Mouse (Mus musculus) heart, postnatal 10 days (tissue): Measurements from ENCODE around the gene Gm37240. TPM values are rescaled to one million over a fixed set of nuclear protein-coding genes. Genes with fewer than 3 reads are reported as not detected.

ENCODE experiments used
- DNase-seq, 2 experiments: peaks; one replicate each; pipeline ENCODE4 v3.0.0; 2021
- intact Hi-C: fragments of 180-260 bp; cut with DNase I; formaldehyde crosslinking; loops from one replicate; pipeline ENCODE4 v1.15.1; 2025
- total RNA-seq, 2 experiments: library from RNA; stranded (reverse); gene quantifications; 2 replicates each; pipeline ENCODE4 v1.2.3; 2021

Gm37240 gene
- total RNA-seq, 2 experiments from 2014 or later, result 21.2 to 37.3 TPM

DNA sequence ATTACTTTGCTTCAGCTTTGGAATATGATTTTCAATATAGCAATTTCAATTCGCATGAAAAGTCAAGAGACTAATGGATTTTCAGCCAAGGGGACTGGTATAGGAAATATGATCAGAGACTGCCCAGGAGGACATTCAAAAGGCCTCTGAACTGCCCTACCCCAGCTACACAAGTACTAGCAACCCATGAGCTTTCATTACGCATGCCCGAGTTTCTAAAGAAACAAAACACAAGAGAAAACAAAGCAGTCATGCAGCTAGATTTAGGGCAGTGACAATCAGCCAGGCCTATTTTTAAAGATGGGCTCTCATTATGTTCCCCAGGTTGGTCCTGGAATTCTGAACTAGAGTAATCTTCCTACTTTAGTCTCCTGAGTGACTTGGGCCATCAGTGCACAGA lies 354.9 kb downstream of the Gm37240 start:
- peak; percentile 36 to 51 for DNase-seq
- intact Hi-C loops, result no loop called here

DNA sequence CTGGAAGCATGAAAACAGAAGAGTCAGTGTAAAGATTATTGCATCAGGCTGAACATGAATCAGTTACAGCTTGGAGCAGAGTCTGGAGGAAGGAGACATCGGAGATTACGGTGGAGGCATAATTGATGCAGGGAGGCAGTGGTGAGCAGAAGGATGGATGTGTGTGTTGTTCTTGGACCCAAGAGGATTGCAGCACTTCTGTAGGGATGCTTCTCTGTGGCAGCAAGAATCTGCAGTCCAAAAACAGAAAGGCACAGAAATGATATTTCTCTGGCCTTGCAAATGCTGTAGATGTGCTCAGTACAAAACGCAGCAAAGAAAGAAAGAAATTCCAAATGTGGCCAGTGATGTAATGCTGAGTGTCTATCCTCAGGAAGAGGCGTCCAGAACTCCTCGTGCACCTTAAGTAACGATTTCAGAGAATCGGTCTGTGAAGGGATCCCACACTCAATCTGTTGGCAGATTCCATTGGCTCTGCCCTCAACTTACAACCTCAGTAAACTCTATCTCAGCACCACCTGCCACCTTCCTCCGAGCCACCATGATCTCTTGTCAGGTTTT lies 356.6 kb downstream of the Gm37240 start:
- intact Hi-C loops, result no loop called here
- DNase-seq, result no peak

DNA sequence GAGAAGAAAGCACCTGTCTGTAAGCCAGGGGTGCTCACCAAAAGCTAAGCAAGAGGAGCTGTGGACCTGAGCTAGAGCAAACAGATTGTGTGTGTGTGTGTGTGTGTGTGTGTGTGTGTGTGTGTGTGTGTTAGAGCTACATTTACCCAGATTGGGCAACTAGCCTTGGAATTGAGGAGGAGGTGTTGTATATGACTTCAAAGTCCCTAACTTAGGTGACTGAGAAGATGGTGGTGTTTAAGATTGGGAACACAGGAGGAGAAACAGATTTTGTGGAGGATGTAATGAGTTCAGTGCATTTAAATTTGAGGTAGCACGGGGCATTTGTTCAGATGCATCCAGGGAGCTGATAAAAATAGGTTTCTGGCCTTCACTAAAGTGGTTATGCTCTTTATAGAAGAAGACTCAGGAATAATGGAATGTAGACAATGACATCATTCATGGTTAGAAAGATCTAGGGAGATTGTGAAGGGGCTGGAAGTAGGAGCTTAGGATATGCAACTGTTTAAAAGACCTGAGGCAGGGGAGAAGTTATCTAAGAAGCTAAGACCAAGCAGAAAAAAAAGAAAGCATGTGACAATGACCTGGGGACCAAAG lies 365.9 kb downstream of the Gm37240 start:
- DNase-seq, result no peak
- intact Hi-C loops, result no loop called here

DNA sequence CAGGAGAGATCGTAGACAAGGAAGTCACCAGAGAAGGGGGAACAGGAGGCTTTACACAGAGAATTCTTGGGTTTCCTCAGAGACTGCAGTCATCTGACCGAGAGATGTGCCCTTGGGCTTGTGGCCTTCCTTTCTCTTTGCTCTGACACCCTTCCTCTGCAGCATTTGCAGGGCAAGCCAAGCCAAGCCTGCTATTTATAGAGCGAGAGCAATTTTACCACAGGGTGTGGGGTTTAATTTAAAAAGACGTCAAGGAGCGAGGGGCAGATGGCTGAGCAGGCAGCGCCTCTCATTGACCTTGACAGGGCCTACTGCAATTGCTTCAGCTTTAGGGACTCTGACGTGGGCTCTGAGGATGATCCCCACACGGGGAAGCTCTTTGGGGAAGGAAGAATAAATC lies 368.6 kb downstream of the Gm37240 start:
- peak; percentile 72 to 77 for DNase-seq
- intact Hi-C loops, result loop anchor here (1.0 to 5.0 kb wide), 5 partner anchors 33 to 591 kb away; no protein-coding TSS in a partner anchor

DNA sequence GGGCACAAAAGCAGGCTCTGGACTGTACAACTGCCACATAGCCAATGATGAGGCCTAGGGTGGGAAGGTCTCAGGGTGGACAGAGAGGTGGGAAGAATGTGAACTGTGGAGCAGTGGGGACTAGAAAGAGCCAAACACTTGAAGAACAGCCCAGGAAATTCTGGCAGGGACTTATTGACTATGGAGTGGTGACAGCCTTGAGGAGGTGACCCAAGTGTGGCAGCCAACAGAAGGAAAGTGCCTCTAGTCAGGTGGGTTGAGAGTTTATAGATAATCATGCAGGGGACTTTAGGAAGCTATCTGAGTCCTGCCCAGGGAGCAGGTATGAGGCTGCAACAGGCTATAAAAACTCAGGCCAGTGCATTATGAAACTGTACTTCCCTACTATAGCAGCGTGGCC lies 369.2 kb downstream of the Gm37240 start:
- peak; percentile 89 to 91 for DNase-seq
- intact Hi-C loops, result loop anchor here (1.0 to 5.0 kb wide), 5 partner anchors 33 to 591 kb away; no protein-coding TSS in a partner anchor

DNA sequence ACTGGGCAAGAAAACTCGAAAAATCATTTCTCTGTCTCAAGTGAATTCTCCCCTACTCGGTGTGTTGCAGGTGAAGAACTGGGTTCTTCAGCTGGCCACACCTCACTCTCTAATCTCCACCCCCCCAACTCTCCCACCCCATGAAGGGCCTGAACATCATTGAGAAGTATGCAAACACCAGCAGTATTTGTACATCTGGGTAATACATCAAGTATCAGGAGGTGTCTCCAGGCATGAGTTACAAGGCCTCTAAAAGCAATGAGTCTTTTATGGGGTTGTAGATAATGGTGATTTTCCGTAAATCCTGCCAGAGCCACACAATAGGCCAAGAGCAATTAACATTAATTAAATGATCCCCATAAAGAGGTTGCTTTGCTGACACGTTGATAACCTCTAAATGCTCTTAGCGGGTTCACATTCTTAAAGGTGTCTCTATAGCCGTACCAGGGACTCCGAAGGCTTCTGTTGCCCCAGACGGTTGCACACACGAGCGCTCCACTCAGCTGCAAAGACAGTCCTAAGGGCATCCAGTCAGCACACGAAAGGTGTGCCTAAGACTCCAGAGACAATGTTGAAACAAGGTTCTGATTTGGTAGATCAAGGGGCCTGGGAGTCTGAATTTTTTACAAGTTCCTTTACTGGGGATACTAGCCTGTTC lies 370.4 kb downstream of the Gm37240 start:
- intact Hi-C loops, result loop anchor here (5.0 kb wide), 2 partner anchors 150 to 590 kb away; no protein-coding TSS in a partner anchor
- DNase-seq, result no peak

DNA sequence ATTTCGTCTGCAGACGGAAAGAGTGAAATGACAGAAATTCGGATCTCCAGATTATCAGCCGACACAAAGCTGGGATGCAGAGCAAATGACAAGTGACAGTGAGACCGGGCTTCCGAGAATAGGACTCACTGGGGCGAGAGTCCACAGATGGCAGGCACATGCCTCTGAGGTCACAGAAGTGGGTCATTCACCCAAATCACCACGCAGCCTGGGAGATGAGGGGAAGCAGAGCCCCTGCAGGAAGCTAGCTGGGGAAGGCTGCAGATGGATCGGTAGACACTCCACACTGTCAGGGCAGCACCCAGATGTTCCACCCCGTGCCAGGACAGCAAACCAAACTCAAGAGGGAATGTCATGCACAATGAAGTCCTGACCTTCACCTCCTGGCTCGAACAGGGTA lies 372.6 kb downstream of the Gm37240 start:
- intact Hi-C loops, result loop anchor here (5.0 kb wide), 2 partner anchors 147 to 587 kb away; no protein-coding TSS in a partner anchor
- DNase-seq, result peak; percentile 23 to 43

DNA sequence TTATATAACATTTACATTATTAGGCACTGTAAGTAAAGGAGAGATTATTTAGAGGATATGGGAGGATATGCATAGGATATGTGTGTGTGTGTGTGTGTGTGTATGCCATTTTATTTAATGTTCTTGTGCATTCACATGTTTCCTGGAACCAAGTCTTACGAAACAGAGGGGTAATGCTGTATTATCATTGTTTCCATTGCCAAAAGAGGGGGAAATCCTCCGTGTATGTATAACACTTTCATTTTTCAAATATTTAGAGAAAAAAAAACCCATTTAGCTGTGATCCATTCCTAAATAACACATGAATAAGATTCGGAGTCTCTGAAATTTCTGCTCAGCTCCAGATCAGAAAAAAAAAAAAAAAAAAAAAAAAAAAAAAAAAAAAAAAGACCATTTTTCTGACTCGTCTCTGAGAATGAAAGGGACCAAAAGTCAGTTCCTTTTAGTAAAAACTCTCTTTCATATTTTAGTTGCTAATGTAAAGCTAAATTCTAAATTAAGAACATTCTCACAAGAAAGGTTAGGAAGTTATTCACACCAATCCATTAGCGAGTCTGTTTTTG lies 378.5 kb downstream of the Gm37240 start:
- intact Hi-C loops, result no loop called here
- DNase-seq, result no peak

DNA sequence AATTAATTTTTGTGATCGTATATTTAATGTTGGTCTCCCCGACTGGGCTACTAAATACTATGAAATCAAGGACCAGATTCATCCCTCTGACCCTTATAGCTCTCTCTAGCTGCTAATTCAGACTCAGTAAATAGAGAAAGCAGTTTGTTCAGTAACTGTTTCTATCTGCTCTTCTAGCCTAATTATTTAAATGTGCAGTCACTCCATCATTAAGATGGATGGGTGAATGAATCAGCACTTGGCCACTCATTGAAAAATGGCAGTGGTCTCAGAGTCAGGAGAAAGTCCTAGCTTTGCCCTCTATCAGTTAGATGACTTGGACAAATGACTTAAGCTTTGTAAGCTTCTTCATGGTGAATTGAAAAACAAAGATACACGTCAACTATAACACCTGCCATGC lies 387.2 kb downstream of the Gm37240 start:
- DNase-seq, result no peak
- intact Hi-C loops, result no loop called here

DNA sequence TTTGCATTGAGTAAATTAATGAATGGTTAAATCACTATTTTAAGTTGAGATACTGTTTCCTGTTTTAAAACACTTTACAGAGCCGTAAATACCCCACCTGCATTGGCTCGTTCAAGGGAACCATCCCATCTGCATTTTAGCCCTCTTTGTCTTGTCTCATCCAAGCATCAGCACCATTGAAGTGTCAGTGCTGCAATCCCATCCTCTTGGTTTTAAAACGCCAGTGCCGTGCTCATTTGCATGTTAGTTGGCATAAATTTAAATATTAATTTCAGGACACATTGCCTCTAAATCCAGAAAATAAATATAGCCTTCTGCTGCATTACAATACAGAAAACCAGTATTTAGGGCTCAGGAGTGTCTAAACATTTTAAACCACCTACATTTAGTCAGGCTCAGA lies 391.2 kb downstream of the Gm37240 start:
- intact Hi-C loops, result no loop called here
- DNase-seq, result no peak

DNA sequence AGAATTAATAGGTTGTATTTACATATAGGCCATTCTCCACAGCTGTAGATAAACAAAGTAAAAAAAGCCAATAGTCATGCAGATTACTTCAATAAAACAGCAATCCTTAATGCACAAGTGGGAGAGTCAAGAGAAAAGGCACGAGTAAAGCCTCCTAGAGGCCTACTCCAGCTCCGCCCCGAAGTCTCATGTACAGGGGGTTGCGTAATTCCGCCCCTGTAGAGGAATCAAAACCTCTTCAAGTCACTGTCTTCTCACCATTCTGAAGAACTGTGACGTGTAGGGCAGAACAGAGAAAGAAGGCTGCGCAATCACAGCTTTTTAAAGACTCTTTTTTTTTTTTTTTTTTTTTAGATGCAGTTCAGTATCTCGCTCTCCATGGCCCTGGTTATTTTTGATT lies 393.5 kb downstream of the Gm37240 start:
- intact Hi-C loops, result no loop called here

DNA sequence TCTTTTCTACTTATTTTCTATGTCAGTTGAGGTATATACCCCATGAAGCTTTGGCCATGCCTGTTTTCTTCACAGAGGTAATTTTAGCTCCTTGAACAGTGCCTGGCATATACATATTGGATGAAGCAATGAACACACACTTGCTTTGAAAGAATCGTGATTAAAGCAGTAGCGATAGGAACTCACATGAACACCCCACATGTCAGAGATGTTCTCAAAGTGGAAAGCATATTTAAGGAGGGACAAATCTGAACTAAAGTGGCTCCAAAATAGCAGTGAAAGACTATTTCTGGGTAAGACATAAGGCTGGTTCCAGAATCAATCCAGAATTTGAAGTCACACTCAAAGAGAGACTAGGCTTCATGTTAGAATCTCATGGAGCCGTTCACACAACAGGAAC lies 397.1 kb downstream of the Gm37240 start:
- intact Hi-C loops, result no loop called here

More for the DNA sequence above, 393.5 kb downstream of the Gm37240 start:
- DNase-seq, result no peak

DNA sequence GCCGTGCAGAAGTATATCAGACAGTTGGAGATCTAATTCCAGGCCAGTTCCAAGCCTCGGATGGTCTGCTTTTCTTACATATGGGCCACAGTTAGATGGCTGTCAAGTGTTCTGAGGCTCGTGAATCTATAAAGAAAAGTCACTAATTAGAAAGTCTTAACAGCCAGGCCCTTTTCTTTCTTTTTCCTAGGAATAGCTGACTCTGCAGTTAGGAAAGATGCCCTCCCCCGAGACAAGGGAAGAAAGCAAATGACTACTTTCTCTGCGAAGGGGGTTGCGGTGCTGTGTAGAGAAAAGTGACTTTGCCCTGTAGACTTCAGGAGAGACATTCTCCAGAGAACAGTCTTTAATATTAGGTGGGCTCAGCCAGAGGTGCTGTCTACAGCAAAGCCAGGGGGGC lies 399.9 kb downstream of the Gm37240 start:
- intact Hi-C loops, result no loop called here
- DNase-seq, result no peak

More for the DNA sequence above, 397.1 kb downstream of the Gm37240 start:
- no peak for DNase-seq

DNA sequence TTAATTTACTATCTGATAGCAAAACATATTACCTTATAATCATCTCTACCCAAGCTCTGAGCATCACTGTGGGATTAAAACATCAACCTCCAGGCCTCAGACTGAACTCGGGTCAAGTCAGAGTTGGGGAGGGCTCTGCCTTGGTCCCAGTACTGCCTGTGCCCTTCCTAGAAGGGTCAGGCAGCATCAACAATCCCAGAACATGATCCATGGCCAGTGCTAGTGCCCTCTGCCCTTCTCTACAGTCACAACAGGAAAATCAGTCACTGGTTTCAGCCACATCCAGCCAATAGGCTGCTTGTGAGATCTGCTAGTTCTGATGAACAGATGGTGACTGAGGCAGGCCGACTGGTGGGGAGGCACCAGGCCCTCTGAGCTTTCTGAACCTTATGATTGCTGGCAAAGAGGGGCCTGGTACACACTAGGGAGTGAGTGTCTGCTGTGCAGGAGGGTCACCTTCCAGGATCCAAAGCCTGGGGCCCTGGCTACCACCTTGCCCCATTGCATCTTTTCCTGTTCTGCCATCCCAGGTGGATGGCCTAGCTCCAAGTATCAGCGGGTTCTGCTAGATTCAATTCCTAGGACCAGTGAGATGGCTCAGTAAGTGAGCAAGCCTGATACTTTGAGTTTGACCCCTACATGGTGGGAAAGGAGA lies 401.7 kb downstream of the Gm37240 start:
- DNase-seq, result no peak
- intact Hi-C loops, result no loop called here

DNA sequence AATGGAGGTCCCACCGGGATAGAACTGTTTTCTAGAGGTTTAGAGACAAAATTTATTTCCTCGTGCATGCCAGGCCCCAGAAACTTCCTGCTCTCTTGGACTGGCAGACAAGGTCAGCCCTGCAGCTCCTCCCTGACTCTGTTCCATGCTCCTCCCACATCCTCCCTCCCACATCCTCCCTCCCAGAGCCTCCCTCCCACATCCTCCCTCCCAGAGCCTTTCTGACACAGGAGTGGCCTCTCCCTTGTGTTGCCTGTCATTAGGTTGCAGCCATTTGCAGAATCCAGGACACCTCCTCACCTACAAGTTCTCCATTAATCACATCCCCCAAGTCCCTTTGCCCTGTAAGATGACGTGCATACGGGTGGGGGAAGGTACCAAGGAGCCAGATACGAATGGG lies 404.7 kb downstream of the Gm37240 start:
- intact Hi-C loops, result no loop called here
- DNase-seq, result peak; percentile 27 to 42

DNA sequence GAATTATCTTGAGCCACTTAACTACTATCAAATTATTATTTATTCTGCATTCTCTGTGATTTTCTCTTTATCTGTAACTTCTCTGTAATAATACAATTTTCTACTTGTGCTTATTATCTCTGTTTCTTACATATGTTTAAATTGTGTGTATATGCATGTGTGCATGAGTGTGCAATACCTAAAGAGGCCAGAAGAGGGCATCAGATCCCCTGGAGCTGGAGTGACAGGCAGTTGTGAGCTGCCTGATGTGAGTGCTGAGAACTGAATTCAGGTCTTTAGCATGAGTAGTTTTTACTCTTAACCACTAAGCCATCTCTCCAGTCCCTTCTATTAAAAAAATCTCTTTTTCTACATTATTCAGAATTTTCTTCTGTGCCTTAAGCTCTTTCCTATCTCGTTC lies 406.7 kb downstream of the Gm37240 start:
- intact Hi-C loops, result no loop called here

DNA sequence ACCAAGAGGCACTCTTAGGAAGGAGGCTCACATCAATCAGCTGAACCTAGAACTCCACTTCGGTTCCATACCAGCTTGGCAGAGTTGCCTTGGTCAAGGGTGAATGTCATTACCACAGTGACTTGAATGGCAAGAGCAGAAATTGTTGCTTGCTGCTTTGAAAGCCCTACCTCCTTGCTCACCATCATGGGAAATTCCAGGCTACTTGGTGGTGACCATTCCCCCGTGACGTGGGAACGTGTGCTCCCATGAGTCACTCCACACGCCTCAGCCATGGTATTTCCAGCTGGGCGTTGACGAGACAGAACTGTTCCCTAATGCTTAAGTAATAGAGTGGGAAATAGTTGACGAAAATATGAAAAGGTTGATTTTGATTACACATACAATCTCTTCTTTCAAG lies 408.6 kb downstream of the Gm37240 start:
- intact Hi-C loops, result no loop called here
- DNase-seq, result no peak

More for the DNA sequence above, 406.7 kb downstream of the Gm37240 start:
- DNase-seq, result no peak

DNA sequence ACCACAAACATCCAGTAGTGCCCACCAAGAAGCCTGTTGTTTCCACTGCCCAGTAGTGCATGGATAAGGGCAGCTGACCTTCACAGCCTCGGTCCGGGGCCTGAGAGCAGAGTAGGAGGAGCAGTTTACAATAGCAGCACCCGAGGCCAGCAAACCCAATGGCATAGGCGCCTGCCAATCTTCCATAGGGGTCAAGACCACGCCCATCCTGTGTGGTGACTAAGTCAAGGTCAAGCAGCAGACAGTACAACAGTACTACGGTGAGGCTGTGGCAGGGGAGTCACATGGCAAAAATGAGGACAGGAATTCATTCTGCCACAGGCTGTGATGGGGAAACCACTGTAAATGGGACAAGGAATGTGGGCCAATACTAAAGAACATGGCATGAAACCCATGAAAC lies 417.6 kb downstream of the Gm37240 start:
- intact Hi-C loops, result no loop called here
- DNase-seq, result no peak

DNA sequence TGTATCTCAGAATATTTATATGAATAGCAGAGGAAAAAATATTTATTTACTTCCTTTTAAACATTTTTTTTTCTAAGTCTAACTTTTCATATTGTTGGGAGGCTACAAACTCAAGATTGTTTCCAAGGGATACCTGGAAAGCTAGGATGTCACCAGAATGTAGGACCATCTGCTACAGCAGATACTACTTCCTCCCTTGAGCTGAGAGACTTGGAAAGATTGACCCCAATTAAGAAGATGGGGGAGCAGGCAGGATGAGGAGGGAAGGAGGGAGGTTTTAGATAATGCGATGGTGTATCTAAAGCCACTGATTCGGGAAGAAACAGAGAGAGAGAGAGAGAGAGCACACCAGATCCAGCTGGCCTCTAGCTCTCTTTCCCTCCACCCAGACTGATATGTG lies 418.3 kb downstream of the Gm37240 start:
- no peak for DNase-seq
- intact Hi-C loops, result no loop called here

DNA sequence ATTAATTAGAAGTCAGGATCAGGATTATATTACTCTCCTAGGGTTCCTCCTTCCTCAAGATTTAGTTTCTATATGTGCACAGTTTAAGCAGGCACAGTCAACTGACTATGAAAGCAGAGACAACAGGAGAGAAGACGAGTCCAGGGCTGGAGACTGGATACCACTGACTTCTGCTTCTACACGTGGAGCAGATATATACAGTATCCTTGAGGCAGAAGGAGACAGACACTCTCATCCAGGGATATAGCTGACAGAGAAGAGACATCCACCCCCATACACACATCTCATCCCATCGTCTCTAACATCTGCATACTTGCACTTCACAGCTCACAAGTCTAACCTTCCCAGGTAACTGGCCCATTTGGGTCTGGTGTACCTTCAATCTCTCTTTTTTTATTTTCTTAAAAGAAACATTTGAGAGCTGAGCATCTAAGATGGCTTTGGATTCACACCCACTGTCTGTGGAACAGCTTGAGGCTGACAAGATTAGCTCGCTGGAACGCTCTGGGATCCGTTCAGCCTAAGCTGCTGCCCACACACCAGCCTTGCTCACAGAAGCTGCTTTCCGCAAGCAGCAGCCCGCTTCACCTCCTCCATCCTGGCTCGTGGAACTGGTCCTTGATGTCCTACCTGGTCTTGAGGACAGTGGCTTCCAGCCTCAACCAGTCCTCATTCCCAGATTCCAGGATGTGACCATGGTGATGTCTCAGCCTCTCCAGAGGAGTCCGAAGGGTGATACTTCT lies 421.9 kb downstream of the Gm37240 start:
- intact Hi-C loops, result no loop called here
- DNase-seq, result no peak

DNA sequence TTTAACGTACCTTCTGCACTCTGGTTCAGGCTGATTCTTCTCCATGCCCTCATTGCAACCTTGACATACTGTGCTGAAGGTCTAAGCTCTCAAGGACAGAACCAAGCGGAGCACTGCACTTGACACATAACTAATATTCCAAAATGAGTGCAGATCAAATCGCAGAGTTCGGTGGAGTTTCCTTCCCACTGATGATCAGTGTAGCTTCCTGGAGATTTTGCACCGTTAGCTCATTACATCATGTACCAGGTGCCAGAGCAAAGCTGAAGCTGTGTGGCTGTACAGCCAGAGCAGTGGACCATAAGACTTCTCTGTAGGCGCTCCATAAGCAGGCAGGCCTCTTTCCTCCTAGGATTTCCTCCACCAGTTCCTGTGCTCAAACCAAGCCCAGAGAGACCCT lies 427.3 kb downstream of the Gm37240 start:
- intact Hi-C loops, result no loop called here
- DNase-seq, result no peak
